Mouse (Mus musculus): ENCODE measurements at regions not wholly inside any gene's neighbourhood (a gene's known extent, or its start where the extent isn't known, plus 50 kb on each side); places are given as distances from the start of the nearest gene placed in this dataset.

DNA sequence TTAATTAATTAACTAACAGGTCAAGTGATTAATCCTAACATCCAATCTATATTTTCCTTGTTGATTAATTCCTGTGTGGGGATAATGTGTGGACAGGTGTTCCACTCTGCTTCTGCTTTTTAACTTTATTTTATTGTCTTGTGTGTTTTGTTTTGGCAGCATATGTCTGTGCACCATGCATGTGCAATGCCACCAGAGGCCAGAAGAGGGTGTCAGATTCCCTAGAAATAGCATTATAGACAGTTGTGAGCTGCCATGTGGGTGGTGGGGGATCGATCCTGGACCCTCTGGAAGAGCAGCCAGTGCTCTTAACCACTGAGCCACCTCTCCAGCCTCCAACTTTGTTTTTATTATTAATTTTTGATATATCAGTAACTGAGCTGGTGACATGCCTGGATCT lies 65.6 kb downstream of the En1 start:
- DNase-seq = no peak

DNA sequence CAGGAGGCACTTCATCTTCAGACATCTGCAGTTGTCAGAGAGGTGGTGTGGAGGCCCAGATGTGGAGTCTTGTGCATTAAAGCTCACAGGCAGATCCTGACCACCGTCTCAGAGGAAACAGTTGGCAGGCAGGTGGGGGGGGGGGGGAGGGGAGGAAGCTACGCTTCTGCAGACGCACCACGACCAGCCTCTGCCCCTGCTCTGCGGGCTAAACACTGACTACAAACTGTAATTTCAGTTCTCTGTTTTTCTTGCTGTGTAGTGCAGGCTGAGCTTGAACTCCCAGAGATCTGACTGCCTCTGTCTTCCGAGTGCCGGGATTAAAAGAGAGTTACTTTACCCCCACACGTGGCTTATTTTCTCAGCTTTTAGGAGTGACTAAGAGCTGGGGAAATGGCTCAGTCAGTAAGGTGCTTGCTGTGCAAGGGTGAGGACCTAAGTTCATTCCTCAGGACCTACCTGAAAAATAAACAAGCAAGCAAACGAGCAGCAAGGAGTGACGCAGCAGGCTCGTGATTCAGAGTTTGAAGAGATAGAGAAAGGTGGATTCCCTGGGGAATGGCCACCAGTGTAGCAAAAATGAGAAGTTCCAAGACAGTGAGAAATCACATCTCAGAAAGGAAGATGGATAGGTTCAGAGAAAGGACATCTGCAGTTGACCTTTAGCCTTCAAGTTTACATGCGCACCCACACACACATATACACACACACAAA lies 81.5 kb downstream of the En1 start:
- DNase-seq = no peak

DNA sequence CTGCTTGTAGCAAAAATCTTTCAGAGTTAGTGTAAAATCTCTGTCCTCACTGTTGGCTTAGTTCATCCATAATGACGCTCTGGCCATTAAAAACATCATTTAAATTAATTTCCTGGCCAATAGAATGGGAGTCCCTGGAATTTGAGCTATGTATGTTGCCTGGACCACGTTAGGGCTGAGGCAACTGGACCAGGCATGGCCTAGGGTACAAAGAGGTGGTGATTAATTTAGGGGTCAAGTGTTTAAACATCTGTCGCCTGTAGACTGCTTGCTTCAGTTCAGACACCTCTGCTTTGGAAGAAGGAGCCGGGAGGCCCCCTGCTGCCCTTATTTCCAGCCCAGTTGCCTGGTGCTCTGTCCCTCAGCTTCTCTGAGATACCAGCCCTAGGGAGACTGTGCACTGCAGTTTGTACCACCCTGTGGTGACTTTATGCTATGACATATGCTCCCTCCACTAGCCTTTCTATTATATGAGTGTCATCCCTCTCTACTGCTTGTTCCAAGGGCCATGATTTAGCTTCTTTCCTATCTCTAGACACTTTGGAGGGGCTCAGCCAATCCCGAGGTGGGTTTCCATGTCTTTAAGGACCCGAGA lies 83.5 kb downstream of the En1 start:
- no peak for DNase-seq

DNA sequence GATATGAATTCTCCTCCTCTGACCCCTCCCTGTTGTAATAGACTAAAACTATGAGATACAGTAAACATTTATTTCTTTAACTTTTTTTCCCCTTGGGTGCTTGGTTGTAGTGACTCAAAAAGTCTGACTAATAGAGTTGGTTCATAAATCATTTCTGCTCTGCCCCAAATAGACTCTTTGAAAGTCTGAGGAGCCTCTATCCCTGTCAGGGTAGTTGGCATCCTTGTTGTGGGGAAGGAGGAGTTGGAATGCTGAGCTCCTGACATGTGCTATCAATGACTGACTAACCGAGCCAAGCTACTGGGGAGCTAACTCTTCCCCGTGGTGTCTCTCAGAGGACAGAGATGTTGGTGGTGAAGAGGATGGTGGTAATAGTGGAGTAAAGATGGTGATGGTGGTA lies 89.4 kb downstream of the En1 start:
- no peak for DNase-seq

DNA sequence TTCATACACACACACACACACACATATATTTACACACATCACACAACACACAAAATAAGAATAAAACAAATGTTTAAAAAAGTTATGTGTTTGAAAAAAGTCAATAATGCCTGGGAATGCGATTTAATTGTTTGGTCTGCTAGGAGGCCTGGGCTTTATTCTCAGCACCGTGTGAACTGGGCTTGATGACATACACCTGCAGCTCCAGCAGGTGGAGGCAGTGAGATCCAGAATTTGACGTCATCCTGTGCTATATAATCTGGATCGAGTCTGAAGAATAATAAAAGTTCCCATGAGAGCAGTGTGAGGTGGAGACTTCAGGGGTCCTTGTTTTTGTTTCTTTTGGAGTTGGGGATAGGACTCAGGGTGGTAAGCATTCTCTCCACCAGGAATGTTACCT lies 96.0 kb downstream of the En1 start:
- no peak for DNase-seq

DNA sequence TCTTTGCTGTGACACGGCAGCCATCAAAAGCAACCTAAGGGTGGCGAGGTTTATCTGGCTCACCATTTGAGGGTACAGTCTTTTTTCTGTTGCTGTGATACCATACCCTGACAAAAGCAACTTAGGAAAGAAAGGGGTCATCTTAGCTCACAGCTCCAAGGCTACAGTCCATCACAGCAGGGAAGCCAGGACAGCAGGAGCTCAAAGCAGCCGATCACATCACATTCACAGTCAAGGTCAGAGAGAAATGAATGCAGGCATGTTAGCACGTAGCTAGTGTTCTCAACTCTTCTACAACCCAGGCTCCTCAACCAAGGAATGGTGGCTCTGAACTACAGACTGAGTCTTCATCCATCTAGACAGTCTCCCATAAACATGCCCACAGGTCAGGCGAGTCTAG lies 102.0 kb downstream of the En1 start:
- DNase-seq = no peak

DNA sequence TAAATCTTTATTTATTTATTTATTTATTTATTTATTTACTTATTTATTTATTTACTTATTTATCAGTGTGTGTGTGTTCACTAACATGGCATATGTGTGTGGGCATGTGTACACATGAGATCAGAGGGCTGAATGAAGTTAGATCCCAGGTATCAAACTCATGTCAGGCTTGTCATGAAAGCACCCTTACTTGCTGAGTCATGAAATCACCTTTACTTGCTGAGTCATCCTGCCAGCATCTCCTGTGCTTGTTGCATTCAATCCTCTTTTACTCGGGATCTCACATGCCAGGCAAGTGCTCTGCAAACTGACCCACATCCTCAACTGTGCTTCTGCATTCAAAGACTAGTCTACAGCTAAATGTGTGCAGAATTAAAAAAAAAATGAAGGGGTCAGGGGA lies 103.8 kb downstream of the En1 start:
- no peak for DNase-seq

DNA sequence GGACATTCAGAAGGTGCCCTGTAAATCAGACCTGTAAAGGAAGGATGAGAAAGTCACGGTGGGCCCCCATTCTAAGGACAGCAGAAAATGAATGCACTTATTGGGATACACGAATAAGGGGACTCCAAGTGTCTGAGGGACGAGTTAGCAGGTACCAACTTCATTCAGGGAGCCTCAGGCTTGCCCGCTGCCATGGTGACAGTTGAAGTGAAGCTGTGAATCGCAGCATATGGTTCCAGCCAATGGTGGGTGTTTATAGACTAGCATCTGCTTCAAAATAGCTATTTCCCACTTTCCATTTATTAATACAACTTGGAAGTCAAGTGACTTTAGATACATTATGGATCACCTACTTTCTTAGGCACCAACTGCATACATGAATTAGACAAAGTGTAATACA lies 106.3 kb downstream of the En1 start:
- DNase-seq = no peak

DNA sequence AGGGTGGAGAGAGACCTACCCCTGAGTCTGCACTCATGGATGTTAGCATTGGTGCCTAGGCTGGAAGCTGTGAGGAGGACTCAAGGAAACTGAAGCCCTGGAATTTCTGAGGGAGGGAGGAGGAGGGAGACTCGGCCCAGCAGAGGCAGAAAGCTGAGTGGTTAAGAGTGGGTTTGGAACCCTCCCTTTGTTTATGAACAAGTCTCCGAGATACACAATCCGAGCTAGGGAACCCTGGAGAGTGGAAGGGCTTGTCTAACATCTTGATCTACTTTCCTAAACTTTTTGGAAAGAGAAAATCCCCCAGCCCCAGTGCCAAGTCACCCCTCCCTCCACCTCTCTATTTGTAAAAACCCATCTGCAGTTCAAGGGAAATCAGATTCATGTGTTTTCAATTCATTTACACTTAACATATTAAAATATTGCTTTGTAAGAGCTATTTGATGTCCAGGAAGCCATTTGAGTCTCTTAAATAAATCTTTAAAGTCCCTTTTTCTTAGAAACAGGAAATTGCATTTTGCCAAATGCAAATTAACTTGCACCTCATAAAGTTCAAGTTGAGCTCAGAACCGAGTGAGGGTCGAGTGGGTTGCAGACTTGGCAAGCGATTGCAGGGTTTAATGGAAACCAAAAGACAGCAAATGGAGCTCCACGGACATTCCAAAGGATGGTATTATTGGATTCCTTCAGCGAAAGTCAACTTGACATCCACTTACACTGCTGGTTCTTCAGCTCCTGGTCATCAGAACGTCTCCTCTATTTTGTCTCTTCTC lies 113.1 kb downstream of the En1 start:
- no peak for DNase-seq

DNA sequence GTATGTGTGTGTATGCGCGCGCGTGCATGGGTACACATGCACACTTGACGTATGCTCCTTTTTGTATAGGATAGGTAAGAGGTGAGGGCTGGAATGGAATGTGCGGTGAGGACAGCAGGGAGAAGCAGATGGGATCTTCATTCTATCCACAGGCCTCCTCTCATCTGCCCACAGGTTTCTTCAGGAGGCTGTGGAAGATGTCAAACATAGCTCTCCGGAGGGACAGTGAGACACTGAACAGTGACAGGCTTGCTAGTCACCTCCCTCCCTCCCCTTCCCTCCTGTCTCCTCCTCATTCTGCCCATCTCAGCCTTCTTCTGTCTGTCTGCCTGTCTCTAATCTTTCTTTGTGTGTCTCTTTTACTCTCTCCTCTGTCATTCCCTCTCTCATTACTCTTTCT lies 124.6 kb downstream of the En1 start:
- no peak for DNase-seq

DNA sequence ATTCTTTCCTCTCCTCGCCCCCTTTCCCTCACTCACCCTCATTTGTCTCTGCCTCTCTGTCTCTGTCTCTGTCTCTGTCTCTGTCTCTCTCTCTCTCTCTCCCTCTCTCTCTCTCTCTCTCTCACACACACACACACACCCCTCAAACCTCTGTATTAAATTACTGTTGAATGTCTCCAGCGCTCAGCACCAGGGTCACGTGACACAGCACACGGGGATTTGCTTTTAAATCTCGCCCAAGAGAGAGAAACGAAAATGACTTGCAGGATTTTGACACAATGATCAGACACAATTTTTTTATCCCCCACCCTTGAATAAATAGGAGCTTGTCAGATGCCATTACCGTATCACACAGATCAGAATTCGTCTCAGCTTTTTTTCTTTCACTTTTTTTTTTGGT lies 125.2 kb downstream of the En1 start:
- DNase-seq = no peak

DNA sequence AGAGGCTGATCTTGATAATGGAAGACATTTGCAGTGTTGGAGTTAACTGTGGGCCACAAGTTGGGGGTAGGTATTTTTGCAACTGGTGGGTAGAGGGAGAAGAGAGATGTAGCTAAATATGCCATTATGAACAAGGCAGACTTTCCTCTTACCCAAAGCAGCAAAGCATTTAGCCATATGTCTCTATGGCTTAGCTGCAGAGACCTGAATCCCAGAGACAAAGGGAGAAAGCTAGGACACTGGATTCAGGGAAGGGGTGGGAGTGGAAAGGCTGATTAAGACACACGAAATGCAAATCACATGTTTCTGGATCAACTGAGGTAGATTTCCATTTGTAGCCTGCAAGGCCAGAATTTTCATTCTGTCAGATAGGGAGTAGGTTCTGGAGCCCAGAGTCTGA lies 129.8 kb downstream of the En1 start:
- no peak for DNase-seq

DNA sequence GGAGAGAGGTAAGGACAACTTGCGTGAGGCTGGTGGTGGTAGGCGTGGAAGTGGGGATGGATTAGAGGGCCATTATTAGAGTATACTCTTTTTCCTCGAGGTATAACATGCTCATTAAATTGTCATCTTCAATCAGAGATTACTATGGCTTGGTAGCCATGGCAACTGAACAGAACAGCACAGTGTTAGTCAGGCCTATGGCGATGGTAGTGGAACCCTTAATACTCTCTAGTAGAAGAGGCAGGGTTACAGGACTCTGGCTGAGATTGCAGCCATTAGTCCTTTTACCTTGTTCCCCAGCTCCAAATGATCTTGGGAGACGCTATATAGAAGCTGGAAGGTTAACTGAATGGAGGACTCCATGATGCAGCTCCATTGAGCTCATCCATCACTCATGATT lies 131.5 kb downstream of the En1 start:
- DNase-seq = no peak

DNA sequence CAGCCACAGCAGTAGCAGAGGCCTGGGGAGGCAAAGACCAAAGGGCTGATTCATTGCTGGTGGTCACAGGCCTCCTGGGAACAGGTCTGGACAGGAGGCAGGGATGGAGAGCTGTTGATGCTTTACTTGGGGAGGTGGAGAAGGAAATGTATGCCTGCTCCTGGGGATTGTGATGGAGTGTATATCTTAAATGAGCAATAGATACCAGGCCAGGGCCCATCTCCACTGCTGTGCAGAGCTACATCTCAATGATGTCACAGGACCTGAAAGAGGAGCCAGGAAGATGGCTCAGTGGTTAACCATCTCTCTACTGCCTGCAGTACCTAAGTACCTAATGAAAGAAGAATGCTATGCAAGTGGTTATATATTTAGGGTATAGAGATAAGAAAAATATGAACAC lies 132.6 kb downstream of the En1 start:
- DNase-seq = no peak

DNA sequence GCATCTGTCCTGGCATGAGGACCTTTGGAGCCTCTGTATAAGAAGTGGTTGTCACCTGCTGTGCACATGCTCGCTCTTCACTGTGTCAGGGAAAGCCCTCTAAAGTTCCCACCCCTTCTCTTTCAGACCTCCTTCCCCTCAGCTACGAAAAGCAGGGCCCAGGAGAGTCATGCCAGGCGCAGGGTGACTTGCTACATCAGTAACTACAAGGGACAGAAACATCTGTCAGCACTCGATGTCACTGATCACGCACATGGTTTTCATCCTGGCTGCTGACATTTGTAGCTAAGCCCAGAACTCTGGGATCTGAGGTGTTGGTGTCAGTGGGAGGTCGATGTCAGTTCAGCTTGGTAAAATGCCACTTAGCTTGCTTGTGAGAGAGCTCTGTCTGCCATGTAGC lies 137.3 kb downstream of the En1 start:
- DNase-seq = no peak

DNA sequence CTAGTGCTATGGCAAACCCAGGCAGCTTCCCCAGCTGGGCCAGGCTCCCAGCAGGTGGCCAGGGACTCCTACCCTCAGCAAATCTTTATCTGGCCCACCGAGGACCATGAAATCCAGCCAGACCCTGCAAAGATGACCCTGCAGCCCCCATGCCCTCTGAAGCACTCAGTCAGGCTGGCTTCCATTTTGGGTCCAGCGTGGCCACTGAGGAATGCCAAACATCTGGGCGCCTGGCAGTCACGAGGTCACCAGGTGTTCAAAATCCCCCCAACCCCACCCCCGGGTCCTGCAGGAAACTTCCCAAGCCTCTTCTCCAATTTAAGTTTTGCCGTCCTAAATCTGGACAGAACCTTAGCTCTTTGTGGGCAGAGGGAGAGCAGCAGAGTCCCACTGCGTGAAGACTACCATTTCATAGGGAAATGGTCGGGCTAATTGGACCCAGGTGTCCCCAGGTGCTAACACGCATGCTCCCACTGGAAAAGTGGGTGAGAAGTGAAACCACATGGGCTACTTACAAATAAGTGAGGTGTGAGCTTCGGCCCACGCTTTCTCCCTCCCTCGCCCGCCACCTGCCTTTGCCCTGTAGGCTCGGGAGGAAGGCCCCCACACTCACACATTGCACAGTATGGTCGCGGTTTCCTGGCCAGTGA lies 139.0 kb downstream of the En1 start:
- no peak for DNase-seq

DNA sequence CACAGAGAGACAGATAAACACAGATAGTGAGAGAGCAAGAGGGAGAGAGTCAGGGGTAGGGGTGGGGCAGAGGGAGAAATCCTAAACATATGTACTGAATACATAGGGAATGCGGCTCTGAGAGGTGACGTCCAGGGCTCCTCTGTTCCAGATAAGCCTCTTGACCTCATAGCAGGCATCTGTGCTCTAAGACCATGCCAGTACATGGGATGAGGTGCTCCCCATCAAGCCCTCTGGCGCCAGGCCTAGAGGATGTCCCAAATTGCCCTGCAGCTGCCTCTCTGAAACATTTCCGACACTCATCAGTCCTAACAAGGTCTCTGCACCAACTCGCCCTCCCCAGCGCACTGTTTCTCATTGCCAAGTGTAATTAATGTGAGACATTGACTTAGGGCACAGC lies 146.7 kb downstream of the En1 start:
- DNase-seq = no peak

DNA sequence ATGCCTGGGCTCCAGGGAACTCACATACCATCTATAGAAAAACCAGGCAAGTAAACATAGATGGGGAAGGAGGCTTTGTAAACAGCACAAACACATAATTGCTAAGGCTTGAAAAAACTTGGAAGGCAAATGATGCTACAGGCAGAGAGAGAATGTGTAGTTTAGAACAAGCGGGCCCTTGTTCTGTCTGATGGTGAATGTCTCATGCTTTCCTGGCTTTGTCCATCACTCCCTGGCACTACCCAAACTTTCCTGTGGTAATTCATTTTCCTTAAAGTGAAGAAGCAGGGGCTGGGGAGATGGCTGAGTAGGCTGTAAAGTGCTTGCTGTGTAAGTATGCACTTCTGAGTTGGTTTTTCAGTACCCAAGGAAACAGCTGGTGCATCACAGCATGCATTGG lies 151.2 kb downstream of the En1 start:
- DNase-seq = no peak

DNA sequence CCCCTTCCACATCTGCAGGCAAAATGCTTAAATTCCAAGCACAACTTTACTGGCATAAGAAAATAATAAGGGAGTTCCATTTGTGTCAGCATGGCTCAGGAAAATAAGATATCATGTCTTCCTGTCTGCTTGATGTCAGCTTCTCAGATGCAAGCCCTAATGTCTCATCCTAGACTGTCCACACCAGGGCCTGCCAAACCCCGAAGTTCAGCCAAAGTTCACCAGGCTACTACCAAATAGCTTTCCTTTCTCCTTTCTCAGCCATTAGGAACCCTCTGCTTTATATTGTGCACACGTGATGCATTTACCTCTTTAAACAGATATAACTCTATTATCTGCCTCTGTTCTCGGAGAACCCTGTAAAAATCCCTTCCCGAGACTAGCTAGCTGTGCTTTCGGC lies 152.1 kb downstream of the En1 start:
- no peak for DNase-seq

DNA sequence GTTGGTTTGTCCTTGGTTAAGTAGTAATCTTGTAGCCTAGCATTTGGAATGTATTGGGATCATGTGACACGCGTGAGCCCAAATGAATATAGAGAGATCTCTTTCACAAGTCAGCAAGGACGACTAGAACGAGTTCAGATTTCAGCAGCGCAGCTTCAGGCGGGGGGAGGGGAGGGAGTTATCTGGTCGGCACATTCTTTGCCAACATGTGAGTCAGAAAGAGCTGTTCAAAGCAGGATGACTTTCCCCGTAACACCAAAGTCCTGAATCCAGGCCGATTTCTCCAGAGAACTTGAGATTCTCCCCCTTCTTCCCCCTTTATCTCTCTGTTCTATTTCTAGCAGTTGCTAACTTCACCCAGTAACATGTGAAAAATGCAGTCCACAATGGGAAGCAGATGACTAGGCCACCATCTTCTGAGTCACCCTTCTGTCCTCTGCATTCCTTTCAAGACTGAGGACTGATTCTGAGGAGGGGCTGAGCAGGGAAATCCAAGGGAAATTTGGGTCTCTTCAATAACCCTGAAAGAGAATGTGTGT lies 155.1 kb downstream of the En1 start:
- no peak for DNase-seq

DNA sequence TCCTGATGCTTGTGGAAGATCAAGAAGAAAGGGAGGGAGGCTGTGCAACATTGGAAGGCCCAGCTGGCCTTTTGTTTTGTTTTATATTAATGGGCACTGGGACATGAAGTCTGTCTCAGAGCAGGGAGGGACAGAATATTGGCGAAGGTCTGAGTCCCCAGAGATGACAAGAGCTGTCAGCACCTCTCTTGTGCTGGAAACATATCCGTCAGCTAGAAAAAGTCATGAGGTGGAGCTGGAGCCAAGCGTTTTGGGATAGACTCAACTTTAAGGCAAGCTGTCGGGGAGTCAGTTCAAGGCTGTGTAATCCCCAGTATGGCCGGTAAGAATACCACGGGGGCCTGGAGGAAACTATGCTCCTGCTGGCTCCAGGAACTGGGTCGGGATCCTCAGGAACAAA lies 156.0 kb downstream of the En1 start:
- DNase-seq = no peak

DNA sequence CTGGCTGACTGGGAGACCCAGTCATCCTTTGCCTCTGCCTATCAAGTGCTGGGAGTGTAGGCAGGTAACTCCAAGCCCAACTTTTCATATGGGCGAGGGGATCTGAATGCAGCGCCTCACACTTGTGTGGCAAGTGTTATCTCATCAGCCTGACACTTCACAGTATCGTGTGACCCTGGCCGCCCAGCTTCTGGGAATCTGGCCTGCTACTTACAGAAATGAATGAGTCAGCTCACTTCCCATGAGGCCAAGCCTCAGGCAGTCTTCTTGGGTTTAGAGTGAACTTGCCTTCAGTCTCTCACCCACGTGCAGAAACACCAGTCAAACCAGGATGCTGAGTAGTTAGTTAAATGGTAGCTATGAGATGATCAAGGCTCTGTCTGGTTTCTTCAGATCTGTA lies 156.5 kb downstream of the En1 start:
- DNase-seq = no peak

DNA sequence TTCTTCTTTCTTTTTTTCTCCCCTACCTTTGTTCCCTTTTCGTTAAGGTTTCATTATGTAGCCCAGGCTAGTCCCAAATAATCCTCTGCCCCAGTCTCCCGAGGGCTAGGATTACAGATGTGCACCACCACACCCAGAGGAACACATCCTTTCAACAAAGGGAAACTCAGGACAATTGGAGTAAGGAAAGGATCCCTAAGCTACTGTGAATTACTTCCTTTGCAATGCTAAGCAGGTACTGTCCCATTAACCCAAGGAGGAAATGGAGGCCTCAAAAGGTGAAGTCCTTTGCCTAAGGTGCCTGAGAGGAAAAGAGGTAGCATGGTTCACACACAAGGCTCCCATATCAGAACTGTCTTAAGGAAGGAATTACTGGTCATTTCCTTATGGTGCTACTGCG lies 157.2 kb downstream of the En1 start:
- no peak for DNase-seq

DNA sequence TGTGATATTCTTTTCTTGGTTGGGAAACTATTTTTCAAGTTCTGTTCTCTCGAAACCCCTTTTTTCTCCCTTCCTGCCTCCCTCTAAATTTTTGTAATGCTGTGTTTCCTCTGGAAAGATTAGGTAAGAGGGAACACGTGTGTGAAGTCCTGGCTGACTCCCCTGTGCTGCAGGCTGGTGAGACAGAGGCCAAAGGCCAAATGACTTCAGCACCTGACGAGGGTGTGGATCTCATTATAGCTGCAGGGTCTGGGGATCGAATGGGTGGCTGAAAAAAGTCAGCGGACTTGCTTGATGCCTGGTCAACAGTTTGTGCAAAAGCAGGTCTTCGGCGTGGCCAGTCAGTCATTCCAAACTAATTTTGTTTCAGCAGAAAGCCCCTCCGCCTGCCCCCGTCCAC lies 159.1 kb downstream of the En1 start:
- no peak for DNase-seq
